Mouse (Mus musculus) limb, embryonic 12.5 days (tissue): ENCODE measurements around the gene Mfng. TPM values are rescaled to one million over a fixed set of nuclear protein-coding genes. Genes with fewer than 3 reads are reported as not detected.

ENCODE experiments used
- ATAC-seq: fragments of 200-750 bp; cut with Nextera tagmentation; 2 replicates; pipeline ENCODE4 v1.8.0; 2017; ENCODE audit warnings: low read depth, moderate TSS enrichment; ENCODE audit not compliant: insufficient number of reproducible peaks, insufficient read depth, low FRiP score, low TSS enrichment
- H3K27ac ChIP-seq: fragments of 300-500 bp; sonication (generic); 2 replicates; pipeline ENCODE4 v1.5.1; 2016; ENCODE audit warnings: mild to moderate bottlenecking, moderate library complexity
- H3K27me3 ChIP-seq: fragments of 300-500 bp; sonication (generic); 2 replicates; pipeline ENCODE4 v1.6.1; 2016; ENCODE audit warnings: mild to moderate bottlenecking, moderate library complexity
- H3K36me3 ChIP-seq: fragments of 300-500 bp; sonication (generic); 2 replicates; pipeline ENCODE4 v1.6.1; 2016; ENCODE audit warnings: mild to moderate bottlenecking, moderate library complexity
- H3K4me1 ChIP-seq: fragments of 300-500 bp; sonication (generic); replicated peaks from 2 replicates; pipeline ENCODE4 v1.6.1; 2016
- H3K4me2 ChIP-seq: fragments of 300-500 bp; sonication (generic); 2 replicates; pipeline ENCODE4 v1.6.1; 2016; ENCODE audit warnings: mild to moderate bottlenecking, moderate library complexity
- H3K4me3 ChIP-seq: fragments of 300-500 bp; sonication (generic); replicated peaks from 2 replicates; pipeline ENCODE4 v1.5.1; 2016; ENCODE audit warnings: mild to moderate bottlenecking
- H3K9ac ChIP-seq: fragments of 300-500 bp; sonication (generic); replicated peaks from 2 replicates; pipeline ENCODE4 v1.6.1; 2016; ENCODE audit warnings: mild to moderate bottlenecking, moderate library complexity
- H3K9me3 ChIP-seq: fragments of 300-500 bp; sonication (generic); 2 replicates; pipeline ENCODE4 v1.6.1; 2016; ENCODE audit warnings: mild to moderate bottlenecking, moderate library complexity
- WGBS: fragments of 180-500 bp; shearing (Covaris S2); methylation state at CpG from one replicate; pipeline ENCODE4 v1.1.7; 2016; 5-methylcytosine and 5-hydroxymethylcytosine counted together
- polyA plus RNA-seq: library from polyadenylated mRNA; unstranded; fragments of >200 nt; fragmentation: Nextera tagmentation; extraction: Ambion mirVana; gene quantifications from 2 replicates; pipeline ENCODE4 v1.2.1, GENCODE M21; 2016

Mfng gene
- polyA plus RNA-seq, 1 experiment from 2014 or later, result 12.1 TPM

- Histone ChIP-seq H3K36me3 (no peaks in the 10 kb centered on the region), H3K9me3 (no peaks in the 10 kb centered on the region), H3K4me1 (no peaks in the 10 kb centered on the region), H3K9ac (no peak overlapping the region), H3K4me3 (no peak overlapping the region), H3K27ac (no peak overlapping the region), H3K4me2 (no peak overlapping the region), H3K27me3 (peaks cover 8% of the 10 kb centered on the region; the same call in 1 of the 2 replicates)
- ATAC-seq, result no peak
- WGBS, result 74% methylated on average over 12 of the region's 12 CpGs
Observed at GRCm38 (mm10) chr15:78755966-78756725, 17.1 kb downstream of the Mfng start.

GRCm38 (mm10) chr15:78755226-78755625 is 18.0 kb downstream of the Mfng start:
- ATAC-seq, result no peak
- Histone ChIP-seq H3K27me3 (peaks cover 8% of the 10 kb centered on the region; the same call in 1 of the 2 replicates), H3K27ac (no peak overlapping the region), H3K4me1 (no peaks in the 10 kb centered on the region), H3K9me3 (no peaks in the 10 kb centered on the region), H3K4me2 (no peak overlapping the region), H3K9ac (no peak overlapping the region), H3K36me3 (no peaks in the 10 kb centered on the region), H3K4me3 (no peak overlapping the region)
- 63% methylated on average over 3 of the region's 3 CpGs for WGBS

- no peak overlapping the region for H3K4me2 ChIP-seq
- WGBS, result 73% methylated on average over 5 of the region's 5 CpGs
Observed at GRCm38 (mm10) chr15:78754144-78754543, 19.1 kb downstream of the Mfng start.

GRCm38 (mm10) chr15:78752991-78753390 is 20.3 kb downstream of the Mfng start:
- Histone ChIP-seq H3K9ac (no peak overlapping the region), H3K4me2 (no peak overlapping the region), H3K4me1 (no peaks in the 10 kb centered on the region), H3K4me3 (no peak overlapping the region), H3K27me3 (0 out of 2 replicates have a peak, but pooled peaks cover 8% of the 10 kb centered on the region), H3K27ac (no peak overlapping the region), H3K9me3 (no peaks in the 10 kb centered on the region), H3K36me3 (no peaks in the 10 kb centered on the region)
- ATAC-seq, result no peak

More at GRCm38 (mm10) chr15:78754144-78754543, 19.1 kb downstream of the Mfng start:
- H3K27me3 ChIP-seq, result peaks cover 8% of the 10 kb centered on the region; the same call in 1 of the 2 replicates
- no peak for ATAC-seq
- H3K4me1 ChIP-seq, result no peaks in the 10 kb centered on the region
- H3K36me3 ChIP-seq, result no peaks in the 10 kb centered on the region
- H3K9me3 ChIP-seq, result no peaks in the 10 kb centered on the region
- no peak overlapping the region for H3K4me3 ChIP-seq
- no peak overlapping the region for H3K27ac ChIP-seq
- no peak overlapping the region for H3K9ac ChIP-seq

GRCm38 (mm10) chr15:78750608-78751350 is 22.5 kb downstream of the Mfng start:
- no peak overlapping the region for H3K4me2 ChIP-seq
- no peaks in the 10 kb centered on the region for H3K9me3 ChIP-seq

GRCm38 (mm10) chr15:78749855-78750254 is 23.4 kb downstream of the Mfng start:
- ATAC-seq, result no peak
- WGBS, result 42% methylated on average over 5 of the region's 5 CpGs

More at GRCm38 (mm10) chr15:78750608-78751350, 22.5 kb downstream of the Mfng start:
- Histone ChIP-seq H3K4me3 (no peak overlapping the region), H3K9ac (no peak overlapping the region), H3K27me3 (no peaks in the 10 kb centered on the region), H3K4me1 (no peaks in the 10 kb centered on the region), H3K27ac (no peak overlapping the region), H3K36me3 (no peaks in the 10 kb centered on the region)
- no peak for ATAC-seq
- 62% methylated on average over 6 of the region's 6 CpGs for WGBS

GRCm38 (mm10) chr15:78744206-78744605 is 29.1 kb downstream of the Mfng start:
- H3K27ac ChIP-seq, result no peak overlapping the region
- no peak overlapping the region for H3K9ac ChIP-seq
- no peak for ATAC-seq
- H3K4me1 ChIP-seq, result no peaks in the 10 kb centered on the region
- 4% methylated on average over 5 of the region's 5 CpGs for WGBS
- no peaks in the 10 kb centered on the region for H3K36me3 ChIP-seq
- no peak overlapping the region for H3K4me2 ChIP-seq
- H3K9me3 ChIP-seq, result no peaks in the 10 kb centered on the region
- H3K4me3 ChIP-seq, result no peak overlapping the region
- H3K27me3 ChIP-seq, result no peaks in the 10 kb centered on the region; the same call in 1 of the 2 replicates

More at GRCm38 (mm10) chr15:78749855-78750254, 23.4 kb downstream of the Mfng start:
- Histone ChIP-seq H3K36me3 (no peaks in the 10 kb centered on the region), H3K4me3 (no peak overlapping the region), H3K4me1 (no peaks in the 10 kb centered on the region), H3K9me3 (no peaks in the 10 kb centered on the region), H3K27ac (no peak overlapping the region), H3K4me2 (no peak overlapping the region), H3K27me3 (no peaks in the 10 kb centered on the region), H3K9ac (no peak overlapping the region)

- Histone ChIP-seq H3K4me2 (no peak overlapping the region), H3K36me3 (no peaks in the 10 kb centered on the region), H3K4me1 (no peaks in the 10 kb centered on the region), H3K4me3 (no peak overlapping the region), H3K27me3 (peaks cover 1% of the 10 kb centered on the region; the same call in 1 of the 2 replicates), H3K9ac (no peak overlapping the region), H3K27ac (no peak overlapping the region), H3K9me3 (no peaks in the 10 kb centered on the region)
- no peak for ATAC-seq
- 78% methylated on average over 3 of the region's 10 CpGs for WGBS
Observed at GRCm38 (mm10) chr15:78742831-78743230, 30.4 kb downstream of the Mfng start.

- Histone ChIP-seq H3K27me3 (peaks cover 23% of the 10 kb centered on the region), H3K4me1 (no peaks in the 10 kb centered on the region), H3K9me3 (no peaks in the 10 kb centered on the region), H3K9ac (no peak overlapping the region), H3K36me3 (no peaks in the 10 kb centered on the region), H3K4me2 (no peak overlapping the region), H3K4me3 (no peak overlapping the region), H3K27ac (no peak overlapping the region)
- no peak for ATAC-seq
- 52% methylated on average over 12 of the region's 12 CpGs for WGBS
Observed at GRCm38 (mm10) chr15:78740662-78741061, 32.6 kb downstream of the Mfng start.

- Histone ChIP-seq H3K9ac (no peak overlapping the region), H3K9me3 (no peaks in the 10 kb centered on the region), H3K27me3 (peaks cover 31% of the 10 kb centered on the region), H3K36me3 (no peaks in the 10 kb centered on the region), H3K4me2 (no peak overlapping the region), H3K27ac (no peak overlapping the region), H3K4me1 (no peaks in the 10 kb centered on the region), H3K4me3 (no peak overlapping the region)
- WGBS, result 41% methylated on average over 6 of the region's 6 CpGs
- no peak for ATAC-seq
Observed at GRCm38 (mm10) chr15:78737146-78737545, 36.1 kb downstream of the Mfng start.

- no peaks in the 10 kb centered on the region for H3K36me3 ChIP-seq
- H3K4me3 ChIP-seq, result no peak overlapping the region
- H3K9me3 ChIP-seq, result no peaks in the 10 kb centered on the region
- no peaks in the 10 kb centered on the region for H3K4me1 ChIP-seq
- 10% methylated on average over 7 of the region's 7 CpGs for WGBS
- H3K4me2 ChIP-seq, result no peak overlapping the region
- no peak for ATAC-seq
- no peak overlapping the region for H3K9ac ChIP-seq
- peaks cover 31% of the 10 kb centered on the region for H3K27me3 ChIP-seq
- H3K27ac ChIP-seq, result no peak overlapping the region
Observed at GRCm38 (mm10) chr15:78736681-78737100, 36.6 kb downstream of the Mfng start.
